Mouse (Mus musculus): ENCODE data around the gene Pdcd2. TPM values are rescaled to one million over a fixed set of nuclear protein-coding genes. Genes with fewer than 3 reads are reported as not detected.
"Not testable (repeated sequence)": the region's sequence is repeated elsewhere in the genome, so short reads cannot be mapped to it uniquely, and the experiment has no call there.

Gene Pdcd2
- 59.4 TPM for polyA plus RNA-seq (2021)

DNA sequence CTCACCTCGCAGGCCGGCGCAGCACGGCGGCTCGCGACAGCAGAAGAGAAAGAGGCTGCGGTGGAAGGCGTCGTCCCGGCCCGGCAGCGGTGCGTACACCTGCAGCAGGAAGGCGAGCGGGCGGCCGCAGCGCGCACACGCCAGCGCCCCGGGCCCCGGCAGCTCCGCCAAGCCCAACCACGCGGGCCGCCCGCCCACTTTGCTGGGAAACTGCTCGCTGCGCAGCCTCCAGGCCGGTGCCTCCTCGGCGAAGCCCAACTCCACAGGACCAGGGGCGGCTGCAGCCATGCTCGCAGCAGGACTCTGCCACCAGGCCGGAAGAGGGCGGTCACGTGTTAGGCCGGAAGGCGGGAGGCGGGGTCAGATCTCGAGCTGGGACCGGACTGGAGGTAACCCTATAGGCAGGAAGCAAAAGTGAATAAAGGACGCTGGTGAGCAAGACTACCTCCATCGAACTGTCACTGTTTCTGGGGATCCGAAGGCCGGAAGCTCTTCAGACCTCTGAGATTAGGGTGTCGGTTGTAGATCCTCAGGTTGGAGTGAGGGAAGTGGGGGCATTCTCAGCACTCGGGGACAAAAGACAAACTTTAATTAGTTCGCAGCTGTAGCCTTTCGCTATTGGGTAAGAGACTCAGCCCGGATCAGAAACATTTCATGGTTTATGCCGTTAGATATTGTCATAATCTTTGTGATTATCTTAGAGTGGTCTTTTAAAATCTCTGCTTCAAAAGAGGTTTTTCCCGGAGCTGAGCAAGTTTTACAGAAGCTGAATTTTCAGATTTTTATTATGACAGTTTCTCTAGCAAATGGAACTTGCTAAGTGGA, at the start of gene Pdcd2:
TSS of gene Pdcd2 (minus strand) at position 316 of the 825 bp plus-strand sequence.
- no peaks in the 10 kb centered on the region for H3K27me3 ChIP-seq
- POLR2A ChIA-PET: interaction anchor here (1.0 to 1.2 kb wide), 2 partner anchors 19 to 37 kb away, joined by 3 to 4 read pairs; partner anchors contain the start of gene Prdm9
- in situ Hi-C loops (cut with MboI; ENCODE audit: low pct_unique_long_range_greater_than_20kb): no loop called here
- CTCF ChIA-PET: interaction anchor here (1.4 kb wide), 1 partner anchor 12 kb away, joined by 6 read pairs; no protein-coding TSS in a partner anchor
- peak; percentile 71 for DNase-seq (ENCODE audit: low read depth, low spot score)
- peak; percentile 16 for TF ChIP-seq CTCF (IDR thresholded peaks at IDR 0.05)
- ATAC-seq: peak; percentile 99

DNA sequence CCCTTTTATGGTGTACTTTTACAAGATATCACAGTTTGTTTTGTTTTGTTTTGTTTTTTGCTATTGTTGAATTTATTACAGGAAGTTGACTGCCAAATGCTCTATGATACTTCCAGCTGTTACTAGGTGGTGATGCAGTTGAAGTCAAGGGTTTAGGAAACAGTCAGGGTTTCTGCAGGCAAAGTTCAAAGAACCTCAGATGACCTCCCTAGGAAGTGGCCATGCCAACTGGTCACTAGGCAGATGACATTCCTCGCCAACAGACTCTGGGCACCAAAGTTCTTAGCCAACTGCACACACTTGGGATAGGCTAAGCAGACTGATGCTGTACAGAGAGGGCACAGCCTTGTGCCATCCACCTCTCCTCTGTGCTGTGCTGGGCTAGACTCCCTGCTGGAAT, 48.0 kb upstream of the Pdcd2 start:
- H3K27me3 ChIP-seq: no peaks in the 10 kb centered on the region
- in situ Hi-C loops (cut with MboI; ENCODE audit: low pct_unique_long_range_greater_than_20kb): loop anchor here (25.0 kb wide), 1 partner anchor 487 kb away; no protein-coding TSS in a partner anchor
- POLR2A ChIA-PET: no interaction called here
- no peak for DNase-seq (ENCODE audit: low read depth, low spot score)
- TF ChIP-seq CTCF (IDR thresholded peaks at IDR 0.05): no peak
- CTCF ChIA-PET: no interaction called here
- ATAC-seq: no peak

DNA sequence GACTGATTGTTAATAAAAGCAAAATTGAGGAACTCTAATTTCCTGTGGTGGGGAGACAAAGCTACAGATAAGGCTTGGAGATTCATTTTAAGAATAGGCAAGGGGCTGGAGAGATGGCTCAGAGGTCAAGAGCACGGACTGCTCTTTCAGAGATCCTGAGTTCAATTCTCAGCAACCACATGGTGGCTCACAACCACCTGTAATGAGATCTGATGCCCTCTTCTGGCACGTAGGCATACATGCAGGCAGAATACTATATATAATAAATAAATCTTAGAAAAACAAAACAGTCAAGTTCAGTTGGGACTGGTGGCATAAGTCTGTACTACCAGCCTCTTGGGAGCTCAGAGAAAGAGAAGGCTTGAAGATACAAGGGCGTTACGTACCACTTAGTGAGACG, 39.8 kb upstream of the Pdcd2 start:
- CTCF ChIA-PET: interaction anchor here (1.4 kb wide), 1 partner anchor 13 kb away, joined by 3 read pairs; no protein-coding TSS in a partner anchor
- no peak for TF ChIP-seq CTCF (IDR thresholded peaks at IDR 0.05)
- in situ Hi-C loops (cut with MboI; ENCODE audit: low pct_unique_long_range_greater_than_20kb): no loop called here
- H3K27me3 ChIP-seq: no peaks in the 10 kb centered on the region
- DNase-seq (ENCODE audit: low read depth, low spot score): no peak
- POLR2A ChIA-PET: no interaction called here
- ATAC-seq: no peak

DNA sequence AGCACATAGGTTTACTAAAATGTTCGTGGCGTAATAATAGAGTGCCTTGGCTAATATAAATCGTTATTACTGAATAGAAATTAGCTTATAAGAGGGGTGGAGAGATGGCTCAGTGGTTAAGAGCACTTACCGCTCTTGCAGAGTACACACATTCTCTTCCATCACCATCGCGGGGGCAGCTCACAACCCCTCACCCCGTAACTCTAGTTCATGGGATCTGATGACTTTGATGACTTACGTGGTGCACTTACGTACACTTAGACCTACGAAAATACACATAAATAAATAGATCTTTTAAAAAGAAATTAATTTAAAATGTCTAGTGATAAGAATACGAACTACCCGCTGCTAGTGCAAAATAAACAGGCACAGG, 37.8 kb upstream of the Pdcd2 start:
- no peak for DNase-seq (ENCODE audit: low read depth, low spot score)
- ChIA-PET CTCF (interaction anchor here (1.0 to 2.3 kb wide), 2 partner anchors 11 to 21 kb away, joined by 5 to 7 read pairs; no protein-coding TSS in a partner anchor), POLR2A (interaction anchor here (0.9 to 2.0 kb wide), 2 partner anchors 16 to 35 kb away, joined by 3 to 6 read pairs; no protein-coding TSS in a partner anchor)
- TF ChIP-seq CTCF (IDR thresholded peaks at IDR 0.05): no peak
- in situ Hi-C loops (cut with MboI; ENCODE audit: low pct_unique_long_range_greater_than_20kb): no loop called here
- H3K27me3 ChIP-seq: no peaks in the 10 kb centered on the region
- ATAC-seq: no peak

DNA sequence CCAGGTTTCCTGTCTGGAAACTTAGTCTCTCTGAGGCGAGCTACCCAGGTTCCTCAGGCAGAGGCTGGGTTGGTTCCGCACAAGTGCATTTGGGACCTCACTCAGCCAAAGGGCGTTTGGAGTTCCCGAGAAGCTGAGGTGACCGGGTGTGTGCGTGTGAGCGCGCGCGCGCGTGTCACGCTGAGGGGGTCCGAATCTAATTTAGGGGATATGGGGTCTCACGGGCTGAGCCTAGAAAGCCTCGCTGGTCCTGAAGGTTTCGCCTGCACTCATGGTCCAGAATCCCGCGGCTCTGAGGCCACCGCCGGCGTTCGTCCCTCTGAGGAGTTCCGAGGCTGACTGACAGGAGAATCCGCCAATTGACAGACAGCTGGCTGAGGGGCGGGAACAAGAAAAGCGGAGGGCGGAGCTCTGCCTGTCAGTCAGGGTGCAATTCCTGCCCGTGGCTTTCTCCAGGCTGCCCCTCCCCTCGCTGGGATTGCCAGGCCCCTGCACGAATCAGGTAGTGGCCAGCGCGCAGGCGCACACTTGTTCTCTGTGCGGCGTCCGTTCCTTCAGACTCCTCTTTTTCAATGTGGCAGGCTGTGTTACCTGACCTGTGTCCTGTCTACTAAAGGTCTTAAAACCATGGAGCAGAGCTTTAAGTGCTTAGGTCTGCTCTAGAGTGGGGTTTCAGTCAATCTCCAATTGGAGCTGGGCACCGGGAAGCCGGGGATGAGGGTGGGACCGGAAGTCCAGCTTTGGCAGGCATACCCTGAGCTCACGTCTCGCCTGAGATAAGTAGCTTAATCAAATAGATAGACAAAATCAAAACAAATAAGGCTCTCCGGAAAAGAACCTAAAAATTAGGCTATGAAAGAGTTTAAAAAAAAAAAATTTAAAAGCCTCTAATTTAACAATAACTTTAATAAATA, 37.2 kb upstream of the Pdcd2 start, which contains the start of gene Prdm9:
TSS of gene Prdm9 (minus strand) at position 341 of the 914 bp plus-strand sequence.
- DNase-seq (ENCODE audit: low read depth, low spot score): peak; percentile 93
- in situ Hi-C loops (cut with MboI; ENCODE audit: low pct_unique_long_range_greater_than_20kb): no loop called here
- H3K27me3 ChIP-seq: no peaks in the 10 kb centered on the region
- TF ChIP-seq CTCF (IDR thresholded peaks at IDR 0.05): no peak
- ChIA-PET POLR2A (interaction anchor here (0.9 to 2.0 kb wide), 3 partner anchors 15 to 37 kb away, joined by 3 to 6 read pairs (median 4); partner anchors contain the start of gene Pdcd2), CTCF (interaction anchor here (1.0 to 2.3 kb wide), 2 partner anchors 11 to 21 kb away, joined by 5 to 7 read pairs; no protein-coding TSS in a partner anchor)
- ATAC-seq: peak; percentile 99

DNA sequence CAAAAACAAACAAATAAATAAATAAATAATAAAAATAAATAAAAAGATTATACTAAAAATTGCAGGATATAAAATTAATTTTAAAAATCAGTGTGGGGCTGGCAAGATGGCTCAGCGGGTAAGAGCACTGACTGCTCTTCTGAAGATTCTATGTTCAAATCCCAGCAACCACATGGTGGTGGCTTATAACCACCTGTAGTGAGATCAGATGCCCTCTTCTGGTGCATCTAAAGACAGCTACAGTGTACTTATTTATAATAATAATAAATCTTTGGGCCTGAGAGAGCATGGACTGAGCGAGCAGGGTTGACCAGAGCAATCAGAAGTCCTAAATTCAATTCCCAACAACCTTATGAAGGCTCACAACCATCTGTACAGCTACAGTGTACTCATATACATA, 32.8 kb upstream of the Pdcd2 start:
- in situ Hi-C loops (cut with MboI; ENCODE audit: low pct_unique_long_range_greater_than_20kb): no loop called here
- ChIA-PET CTCF (no interaction called here), POLR2A (no interaction called here)
- no peak for TF ChIP-seq CTCF (IDR thresholded peaks at IDR 0.05)
- no peak for ATAC-seq
- H3K27me3 ChIP-seq: no peaks in the 10 kb centered on the region
- no peak for DNase-seq (ENCODE audit: low read depth, low spot score)

DNA sequence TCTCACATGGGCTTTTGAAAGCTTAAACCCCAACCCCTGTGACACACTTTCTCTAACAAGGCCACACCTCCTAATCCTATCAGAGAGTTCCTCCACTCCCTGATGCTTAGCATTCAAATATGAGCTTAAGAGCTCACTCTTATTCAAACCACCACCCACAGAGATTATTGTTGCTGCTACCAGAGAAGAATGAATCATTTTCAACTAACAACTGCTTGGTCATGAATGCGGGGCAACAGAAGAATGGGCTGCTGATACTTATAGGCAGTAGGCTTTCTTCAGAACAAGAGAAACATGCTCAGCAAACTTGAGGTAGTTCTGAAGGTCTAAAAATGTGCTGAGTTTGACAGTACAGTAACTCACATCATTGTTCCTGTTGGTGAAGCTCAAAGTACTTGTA, 22.6 kb upstream of the Pdcd2 start:
- CTCF ChIA-PET: interaction anchor here (1.2 to 1.4 kb wide), 2 partner anchors 13 to 20 kb away, joined by 3 to 4 read pairs; no protein-coding TSS in a partner anchor
- DNase-seq (ENCODE audit: low read depth, low spot score) (no peak), ATAC-seq (no peak)
- no peak for TF ChIP-seq CTCF (IDR thresholded peaks at IDR 0.05)
- in situ Hi-C loops (cut with MboI; ENCODE audit: low pct_unique_long_range_greater_than_20kb): no loop called here
- H3K27me3 ChIP-seq: no peaks in the 10 kb centered on the region
- POLR2A ChIA-PET: interaction anchor here (1.1 kb wide), 1 partner anchor 15 kb away, joined by 3 read pairs; the partner anchor contains the start of gene Prdm9

DNA sequence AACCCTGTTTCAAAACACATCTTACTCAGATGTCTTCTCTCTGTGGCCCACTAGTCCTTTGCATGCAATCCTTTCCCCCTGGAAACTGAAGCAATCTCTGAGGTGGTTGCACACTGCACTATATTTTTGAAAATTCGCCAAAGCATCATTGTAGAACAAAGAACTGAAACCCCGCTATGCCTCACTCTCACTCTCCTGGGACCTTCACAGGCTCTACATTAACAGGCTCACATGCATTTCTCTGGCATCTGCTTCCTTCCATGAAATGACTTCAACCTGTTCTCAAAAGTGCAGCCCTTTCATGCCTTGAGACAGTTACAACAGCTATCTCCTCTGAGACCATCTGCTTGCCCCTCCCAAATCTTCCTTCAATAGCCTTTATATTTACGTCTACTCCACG, 19.3 kb upstream of the Pdcd2 start:
- in situ Hi-C loops (cut with MboI; ENCODE audit: low pct_unique_long_range_greater_than_20kb): no loop called here
- ATAC-seq (no peak), DNase-seq (ENCODE audit: low read depth, low spot score) (no peak)
- ChIA-PET CTCF (no interaction called here), POLR2A (interaction anchor here (0.6 kb wide), 1 partner anchor 19 kb away, joined by 3 read pairs; the partner anchor contains the start of gene Pdcd2)
- TF ChIP-seq CTCF (IDR thresholded peaks at IDR 0.05): no peak
- H3K27me3 ChIP-seq: no peaks in the 10 kb centered on the region

DNA sequence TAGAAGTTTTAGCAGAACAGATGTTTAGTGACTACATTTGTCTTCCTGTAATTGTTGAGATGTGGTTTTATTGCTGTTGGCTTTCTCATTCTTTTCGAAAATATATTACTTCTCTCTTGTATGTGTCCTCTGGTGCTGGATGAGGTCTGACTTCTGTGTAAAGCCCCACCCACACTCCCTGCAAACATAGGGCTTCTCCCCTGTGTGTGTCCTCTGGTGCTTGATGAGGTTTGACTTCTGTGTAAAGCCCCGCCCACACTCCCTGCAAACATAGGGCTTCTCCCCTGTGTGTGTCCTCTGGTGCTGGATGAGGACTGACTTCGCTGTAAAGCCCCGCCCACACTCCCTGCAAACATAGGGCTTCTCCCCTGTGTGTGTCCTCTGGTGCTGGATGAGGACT, 16.8 kb upstream of the Pdcd2 start:
- H3K27me3 ChIP-seq; POLR2A ChIA-PET; DNase-seq (ENCODE audit: low read depth, low spot score); in situ Hi-C loops (cut with MboI; ENCODE audit: low pct_unique_long_range_greater_than_20kb); ATAC-seq; CTCF ChIA-PET: not testable (repeated sequence)

DNA sequence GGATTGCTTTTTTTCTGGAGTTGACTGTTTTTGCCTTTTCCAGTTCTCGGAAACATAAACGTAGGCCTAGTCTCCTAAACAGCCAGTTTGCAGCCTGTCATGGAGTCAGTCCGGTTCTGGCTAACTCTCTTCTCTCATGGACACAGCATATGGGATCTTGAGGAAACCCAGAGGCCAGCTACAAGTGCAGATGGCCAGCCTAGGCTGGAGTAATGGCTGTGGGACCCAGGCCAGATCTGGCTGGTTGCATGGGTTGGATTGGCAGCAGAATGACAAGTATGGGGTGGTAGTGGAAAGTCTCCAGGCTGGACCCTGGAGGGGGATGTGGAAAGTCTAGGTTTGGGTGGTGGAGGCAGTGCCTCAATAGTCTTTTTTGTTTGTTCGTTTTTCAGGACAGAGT, 13.2 kb upstream of the Pdcd2 start:
- ATAC-seq (no peak), DNase-seq (ENCODE audit: low read depth, low spot score) (no peak)
- ChIA-PET POLR2A (no interaction called here), CTCF (no interaction called here)
- in situ Hi-C loops (cut with MboI; ENCODE audit: low pct_unique_long_range_greater_than_20kb): no loop called here
- H3K27me3 ChIP-seq: peaks cover 22% of the 10 kb centered on the region
- TF ChIP-seq CTCF (IDR thresholded peaks at IDR 0.05): no peak

Data from Patski (cell line).